8 mouse cellular contexts compared by ENCODE assay signal in the genomic region with DNA sequence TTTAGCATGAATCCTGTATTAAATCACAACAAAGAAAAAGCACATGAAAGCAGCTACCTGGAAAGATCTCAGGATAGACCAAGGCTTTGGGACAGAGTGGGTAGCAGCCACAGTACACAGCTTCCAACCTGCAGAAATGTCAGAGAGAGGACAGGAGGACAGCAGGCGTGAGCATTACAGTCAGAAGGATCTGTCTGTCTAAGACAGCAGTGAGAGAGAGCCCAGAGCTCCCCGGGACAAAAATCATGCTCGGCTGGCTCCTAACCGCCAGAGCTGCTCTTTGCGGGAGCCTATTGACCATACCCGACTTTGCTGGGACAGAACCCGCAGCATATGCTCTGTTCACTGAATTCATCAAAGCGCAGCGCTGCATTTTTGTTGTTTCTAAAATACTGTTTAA.
DNase-seq lines count a peak whose midpoint lies in the region; ATAC-seq and TF ChIP-seq lines count a peak whose summit lies in the region.
"Had no signal": no experiment of that assay in that cellular context is flagged by ENCODE, and none has a peak within 500 bp of the region (broad histone marks: within the 10 kb centered on the region; RNA-seq: fewer than 3 reads in every experiment).

No protein-coding gene starts in this region.

- peak overlapping the region; percentile 41 for H3K4me3 ChIP-seq in layer of hippocampus, adult 2 months
- no peak overlapping the region for H3K4me3 ChIP-seq in embryonic facial prominence, embryonic 15.5 days (replicated peaks)
- no peak overlapping the region for H3K4me3 ChIP-seq in intestine, embryonic 15.5 days (replicated peaks)

- 41% methylated on average over 9 of the region's 9 CpGs for WGBS in embryonic facial prominence, embryonic 15.5 days
- WGBS in intestine, embryonic 15.5 days: 50% methylated on average over 9 of the region's 9 CpGs

- H3K36me3 ChIP-seq in embryonic facial prominence, embryonic 15.5 days: no peaks in the 10 kb centered on the region
- H3K36me3 ChIP-seq in intestine, embryonic 15.5 days: no peaks in the 10 kb centered on the region

- peak overlapping the region; percentile 8; the same call in 1 of the 2 replicates for H3K4me2 ChIP-seq in embryonic facial prominence, embryonic 15.5 days (replicated peaks)
- no peak overlapping the region; the same call in 1 of the 2 replicates for H3K4me2 ChIP-seq in intestine, embryonic 15.5 days (replicated peaks)

- H3K9ac ChIP-seq in embryonic facial prominence, embryonic 15.5 days: no peak overlapping the region
- no peak overlapping the region for H3K9ac ChIP-seq in intestine, embryonic 15.5 days

- ATAC-seq in embryonic facial prominence, embryonic 15.5 days (ENCODE audit: insufficient number of reproducible peaks, low FRiP score, low TSS enrichment, low read depth): no peak
- ATAC-seq in intestine, embryonic 15.5 days: peak; percentile 49; the same call in 1 of the 2 replicates

- peak overlapping the region; percentile 93 for H3K27ac ChIP-seq in layer of hippocampus, adult 2 months
- peak overlapping the region; percentile 13; the same call in 1 of the 2 replicates for H3K27ac ChIP-seq in embryonic facial prominence, embryonic 15.5 days (replicated peaks)
- peak overlapping the region; percentile 70 for H3K27ac ChIP-seq in intestine, embryonic 15.5 days

- no peak for DNase-seq in layer of hippocampus, adult 2 months (ENCODE audit: low spot score in 2 of 2)
- no peak for DNase-seq in layer of hippocampus, adult 9-11 months
- peak; percentile 30 for DNase-seq in lung, postnatal 14 days
- DNase-seq in c-Kit-positive CD71-positive TER-119-positive erythroid progenitor cells, embryonic 14.5 days (ENCODE audit: low spot score): no peak
- DNase-seq in adrenal gland, postnatal 36 days: no peak
- DNase-seq: gastrocnemius, postnatal 25 days had no signal

- no peaks in the 10 kb centered on the region for H3K27me3 ChIP-seq in embryonic facial prominence, embryonic 15.5 days
- H3K27me3 ChIP-seq in intestine, embryonic 15.5 days (replicated peaks): no peaks in the 10 kb centered on the region

- no peaks in the 10 kb centered on the region for H3K9me3 ChIP-seq in embryonic facial prominence, embryonic 15.5 days (replicated peaks)
- H3K9me3 ChIP-seq in intestine, embryonic 15.5 days: no peaks in the 10 kb centered on the region

- no peak for TF ChIP-seq CTCF in layer of hippocampus, adult 2 months (conservative IDR thresholded peaks at IDR 0.05)

- H3K4me1 ChIP-seq in embryonic facial prominence, embryonic 15.5 days: 0 out of 2 replicates have a peak, but pooled peaks cover 4% of the 10 kb centered on the region
- H3K4me1 ChIP-seq in intestine, embryonic 15.5 days (replicated peaks): 0 out of 2 replicates have a peak, but pooled peaks cover 2% of the 10 kb centered on the region

Comparison
In these comparisons a context has a peak if more than half of its experiments do, and no peak if none do; other contexts are left out.
1. H3K27ac ChIP-seq: peak in every context shown above with its lines; median percentile 93 in layer of hippocampus, adult 2 months; 70 in intestine, embryonic 15.5 days; 13 in embryonic facial prominence, embryonic 15.5 days.